Mouse (Mus musculus) neural tube, embryonic 13.5 days (tissue): ENCODE measurements around the gene Lbh. TPM values are rescaled to one million over a fixed set of nuclear protein-coding genes. Genes with fewer than 3 reads are reported as not detected.

Source experiments
- ATAC-seq: fragments of 200-750 bp; cut with Nextera tagmentation; 2 replicates; pipeline ENCODE4 v1.8.0; 2017; ENCODE audit warnings: low read depth, mild to moderate bottlenecking, moderate TSS enrichment, moderate library complexity
- H3K27ac ChIP-seq: fragments of 300-500 bp; sonication (generic); replicated peaks from 2 replicates; pipeline ENCODE4 v1.5.1; 2015; ENCODE audit warnings: moderate library complexity, mild to moderate bottlenecking, inconsistent platforms
- H3K27me3 ChIP-seq: fragments of 300-500 bp; sonication (generic); 2 replicates; pipeline ENCODE4 v1.6.1; 2015; ENCODE audit warnings: mild to moderate bottlenecking, inconsistent platforms
- H3K36me3 ChIP-seq: fragments of 300-500 bp; sonication (generic); 2 replicates; pipeline ENCODE4 v1.6.1; 2015; ENCODE audit warnings: mild to moderate bottlenecking, inconsistent platforms
- H3K4me1 ChIP-seq: fragments of 300-500 bp; sonication (generic); replicated peaks from 2 replicates; pipeline ENCODE4 v1.6.1; 2015; ENCODE audit warnings: inconsistent platforms
- H3K4me2 ChIP-seq: fragments of 300-500 bp; sonication (generic); 2 replicates; pipeline ENCODE4 v1.6.1; 2015; ENCODE audit warnings: inconsistent platforms, mild to moderate bottlenecking, moderate library complexity
- H3K4me3 ChIP-seq: fragments of 300-500 bp; sonication (generic); 2 replicates; pipeline ENCODE4 v1.5.1; 2015; ENCODE audit warnings: mild to moderate bottlenecking, inconsistent platforms
- H3K9ac ChIP-seq: fragments of 300-500 bp; sonication (generic); 2 replicates; pipeline ENCODE4 v1.6.1; 2015; ENCODE audit warnings: moderate library complexity, mild to moderate bottlenecking, inconsistent platforms
- H3K9me3 ChIP-seq: fragments of 300-500 bp; sonication (generic); 2 replicates; pipeline ENCODE4 v1.6.1; 2016; ENCODE audit warnings: inconsistent platforms
- WGBS: fragments of 180-500 bp; shearing (Covaris S2); methylation state at CpG from one replicate; pipeline ENCODE4 v1.1.7; 2015; 5-methylcytosine and 5-hydroxymethylcytosine counted together
- polyA plus RNA-seq: library from polyadenylated mRNA; unstranded; fragments of >200 nt; fragmentation: Nextera tagmentation; extraction: Ambion mirVana; gene quantifications from 2 replicates; pipeline ENCODE4 v1.2.1, GENCODE M21; 2015

Gene Lbh
- polyA plus RNA-seq, 1 experiment from 2014 or later: 6.3 TPM

DNA sequence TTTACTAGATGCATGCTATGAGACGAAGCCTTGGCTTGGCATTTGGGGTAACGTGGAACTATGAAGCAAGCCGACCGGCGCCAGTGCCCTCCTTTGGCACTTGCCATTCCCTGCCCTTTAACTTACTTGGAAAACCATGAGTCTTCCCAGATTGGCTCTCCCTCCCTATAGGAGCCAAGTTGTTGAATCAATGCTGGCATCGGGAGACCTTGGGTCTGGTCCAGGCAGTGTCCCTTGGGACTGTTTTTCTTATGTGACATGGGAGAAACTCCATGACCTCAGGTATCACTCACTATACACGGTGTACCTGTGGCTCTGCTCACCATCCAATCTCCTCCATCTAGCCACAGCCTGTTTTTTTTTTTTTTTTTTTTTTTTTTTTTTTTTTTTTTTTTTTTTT is 65.4 kb downstream of the Lbh start:
- Histone ChIP-seq H3K36me3 (no peaks in the 10 kb centered on the region), H3K27ac (no peak overlapping the region), H3K4me1 (no peaks in the 10 kb centered on the region), H3K4me3 (no peak overlapping the region), H3K9me3 (no peaks in the 10 kb centered on the region), H3K27me3 (no peaks in the 10 kb centered on the region), H3K4me2 (no peak overlapping the region), H3K9ac (no peak overlapping the region)
- WGBS: 93% methylated on average over 7 of the region's 7 CpGs
- no peak for ATAC-seq

DNA sequence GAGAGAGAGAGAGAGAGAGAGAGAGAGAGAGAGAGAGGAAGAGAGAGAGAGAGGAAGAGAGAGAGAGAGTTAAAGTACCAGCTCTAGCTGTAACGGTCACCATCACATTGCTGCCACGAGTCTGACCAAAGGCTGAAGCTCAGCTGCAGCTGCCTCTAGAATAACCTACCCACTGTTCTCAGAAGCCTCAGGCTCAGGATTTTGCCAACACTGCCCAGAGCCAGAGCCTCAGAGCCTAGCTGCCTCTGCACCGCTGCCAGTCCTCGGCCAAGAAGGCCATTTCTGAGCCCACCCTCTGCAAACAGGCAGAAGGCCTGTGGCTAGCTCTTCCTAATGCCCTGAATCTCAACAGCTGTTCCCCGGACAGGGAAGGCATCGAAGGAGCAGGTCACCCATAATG is 70.9 kb downstream of the Lbh start:
- no peak for ATAC-seq
- Histone ChIP-seq H3K9me3 (no peaks in the 10 kb centered on the region), H3K27ac (no peak overlapping the region), H3K36me3 (no peaks in the 10 kb centered on the region), H3K27me3 (no peaks in the 10 kb centered on the region), H3K4me1 (no peaks in the 10 kb centered on the region), H3K9ac (no peak overlapping the region), H3K4me3 (no peak overlapping the region), H3K4me2 (no peak overlapping the region)
- 90% methylated on average over 6 of the region's 6 CpGs for WGBS

Other genes starting within 250 kb of the Lbh start
- gene Ypel5, start 81.9 kb upstream of the Lbh start, polyA plus RNA-seq: 115 and 116 TPM in 2 replicates
- gene Lclat1, start 189.7 kb downstream of the Lbh start, polyA plus RNA-seq: 10.9 and 15.5 TPM in 2 replicates